Mouse (Mus musculus) inflammation-experienced regulatory T-cells (primary cell): ENCODE data around the gene A1cf. TPM values are rescaled to one million over a fixed set of nuclear protein-coding genes. Genes with fewer than 3 reads are reported as not detected.

ENCODE experiments used
- polyA plus RNA-seq, 2 experiments: library from polyadenylated mRNA; unstranded; fragments of 100-300 nt; shearing (Covaris generic); gene quantifications; one replicate each; pipeline ENCODE4 v1.2.1; 2017

Gene A1cf
- polyA plus RNA-seq, result 1 to 10 TPM in 1 of 2 experiments, under 1 TPM in 1; 0.30 to 1.0 TPM

GRCm38 (mm10) chr19:31868521-31868920 is at the start of gene A1cf:
Gene A1cf, plus strand, starts transcription at chr19:31868764.

Other genes with a start within 250 kb of the A1cf start
- 1 to 10 TPM in 1 of 2 experiments, under 1 TPM in 1; 0.31 to 1.9 TPM for gene Prkg1, start 103.7 kb upstream of the A1cf start, polyA plus RNA-seq
- gene Asah2, start 239.4 kb downstream of the A1cf start, polyA plus RNA-seq, result 1 to 10 TPM in 1 of 2 experiments, under 1 TPM in 1; 0.48 to 1.3 TPM